Mouse (Mus musculus) 3T3-L1 (cell line): ENCODE measurements at regions not wholly inside any gene's neighbourhood (a gene's known extent, or its start where the extent isn't known, plus 50 kb on each side); places are given as distances from the start of the nearest gene placed in this dataset.
A peak's percentile ranks its signal among the peaks of the same experiment; 100 is the strongest.

Source experiments
- DNase-seq: peaks from one replicate; pipeline ENCODE4 v3.0.0-alpha.2; 2015; ENCODE audit warnings: low read depth, low spot score

DNA sequence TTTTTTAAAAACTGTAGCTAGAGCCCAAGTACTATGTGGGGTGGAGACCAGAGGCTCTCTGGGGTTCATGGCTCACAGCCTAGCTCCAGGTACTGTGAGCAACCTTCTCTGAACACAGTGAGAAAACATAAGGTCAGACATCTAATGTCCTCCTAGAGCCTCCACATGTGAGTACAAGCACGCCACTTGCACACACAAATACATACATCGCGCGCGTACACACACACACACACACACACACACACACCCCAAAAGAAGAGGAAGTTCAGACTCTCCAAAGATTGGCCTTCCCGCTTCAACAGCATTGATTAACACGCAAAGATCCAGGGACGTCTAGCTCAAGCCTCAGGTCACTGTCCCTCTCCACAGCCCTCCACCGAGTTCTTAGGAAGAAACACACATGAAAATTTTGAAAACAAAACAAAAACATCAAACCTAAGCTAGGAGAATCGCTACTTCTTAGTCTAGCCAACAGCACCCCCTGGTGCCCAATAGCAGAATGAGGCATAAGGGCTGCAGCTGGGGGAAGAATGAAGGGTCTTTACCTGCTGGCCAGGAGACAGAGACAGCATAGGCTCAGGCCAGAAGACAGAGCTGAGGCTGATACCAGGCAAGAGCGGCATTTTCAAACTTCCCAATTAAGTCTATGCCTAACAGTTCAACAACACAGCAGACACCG, 90.7 kb upstream of the Usp24 start:
- peak; percentile 73 for DNase-seq

DNA sequence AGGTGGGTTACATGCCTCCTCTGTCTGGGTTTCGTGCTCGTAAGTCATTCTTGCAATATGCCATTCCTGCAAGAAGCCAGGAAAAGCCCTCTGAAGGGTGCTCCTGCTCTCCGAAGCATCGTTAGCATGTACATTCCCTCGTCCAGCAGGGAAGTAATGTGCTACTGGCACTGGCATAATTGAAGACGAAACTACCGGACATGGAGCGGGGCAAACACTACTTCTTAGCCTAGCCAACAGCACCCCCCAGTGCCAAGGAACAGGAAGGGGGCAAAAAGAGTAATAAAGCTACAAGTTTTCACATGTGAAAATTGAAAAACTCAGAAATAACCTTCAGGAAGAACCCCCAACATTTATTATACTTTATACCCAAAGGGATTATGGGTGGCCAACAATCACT, 88.6 kb upstream of the Usp24 start:
- peak; percentile 41 for DNase-seq

DNA sequence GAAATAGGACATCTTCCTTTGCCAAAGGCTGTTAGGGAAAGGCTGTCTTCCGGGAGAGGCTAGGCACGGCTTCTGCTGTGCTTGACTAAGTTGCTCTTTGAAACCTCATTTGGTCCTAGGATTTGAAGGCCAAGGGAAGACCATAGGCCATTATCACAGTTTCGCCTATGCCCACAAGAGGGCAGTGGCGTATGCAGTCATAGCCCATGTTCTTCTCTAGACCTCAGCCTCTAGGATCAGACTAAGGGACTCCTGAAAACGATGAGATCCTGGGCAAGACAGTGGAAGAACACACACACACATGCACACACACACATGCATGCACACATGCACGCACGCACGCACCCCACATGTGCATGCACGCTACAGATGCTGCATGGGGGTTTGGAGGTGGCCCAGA, 87.5 kb upstream of the Usp24 start:
- peak; percentile 83 for DNase-seq

DNA sequence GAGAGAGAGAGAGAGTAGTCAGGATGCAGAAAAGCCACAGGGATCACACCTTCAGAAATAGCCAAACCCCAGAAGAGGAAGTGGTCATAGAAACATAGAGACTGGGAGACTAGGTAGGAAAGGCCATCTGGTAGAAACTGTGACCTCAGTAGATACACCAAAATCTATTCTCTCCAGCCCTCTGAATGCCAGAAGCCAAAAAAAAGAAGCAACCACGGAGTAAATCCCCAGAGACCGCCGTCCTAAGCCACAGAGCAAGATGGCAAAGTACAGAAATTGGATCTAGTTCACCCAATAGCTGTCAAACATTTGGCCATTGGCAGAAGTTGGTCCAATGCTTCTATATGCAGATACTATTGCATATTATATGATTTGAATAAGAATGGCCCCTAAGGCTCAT, 86.5 kb upstream of the Usp24 start:
- DNase-seq, result no peak

DNA sequence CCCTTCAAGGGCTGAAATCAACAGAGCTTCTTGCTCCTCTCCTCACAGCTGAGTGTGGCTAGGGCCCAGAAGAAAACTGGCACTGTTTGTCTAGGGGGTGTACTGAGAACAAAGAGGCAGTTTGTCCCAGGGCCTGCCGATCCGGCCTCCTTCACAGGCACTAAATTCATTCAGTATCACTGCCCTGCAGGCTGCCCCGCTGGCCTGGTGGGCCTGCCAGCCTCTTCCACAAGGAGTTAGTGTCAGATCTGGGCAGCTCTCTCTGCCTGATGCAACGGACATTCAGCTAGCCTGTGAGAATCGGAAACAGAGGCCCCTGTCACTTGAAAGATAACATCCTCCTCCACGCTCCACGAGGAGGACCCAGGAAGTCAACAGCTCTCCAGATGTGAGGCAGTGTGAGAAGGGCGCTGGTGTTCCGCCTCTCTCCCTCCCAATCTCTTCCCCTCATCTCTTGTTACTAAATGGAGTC, 83.5 kb upstream of the Usp24 start:
- DNase-seq, result no peak

DNA sequence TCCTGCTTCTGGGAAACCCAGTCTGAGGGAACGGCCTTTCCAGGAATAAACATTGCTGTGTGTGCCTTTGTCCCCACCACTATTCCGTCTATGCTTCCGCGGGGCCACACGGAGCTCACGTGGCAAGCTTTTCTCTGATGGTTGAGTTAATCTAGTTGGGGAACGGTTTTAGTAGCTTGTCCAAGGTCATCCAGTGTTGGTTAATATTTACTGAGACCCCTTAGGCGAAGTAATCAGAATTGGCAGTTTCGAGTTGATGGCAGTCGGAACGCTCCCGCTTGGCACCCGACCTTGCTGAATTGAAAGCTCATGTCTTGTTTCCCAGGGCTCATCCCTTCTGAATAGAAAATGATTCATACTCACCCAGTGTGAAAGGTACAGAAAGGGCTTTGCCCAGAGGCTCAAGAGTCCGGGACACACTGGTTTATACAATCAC, 71.6 kb upstream of the Usp24 start:
- no peak for DNase-seq

DNA sequence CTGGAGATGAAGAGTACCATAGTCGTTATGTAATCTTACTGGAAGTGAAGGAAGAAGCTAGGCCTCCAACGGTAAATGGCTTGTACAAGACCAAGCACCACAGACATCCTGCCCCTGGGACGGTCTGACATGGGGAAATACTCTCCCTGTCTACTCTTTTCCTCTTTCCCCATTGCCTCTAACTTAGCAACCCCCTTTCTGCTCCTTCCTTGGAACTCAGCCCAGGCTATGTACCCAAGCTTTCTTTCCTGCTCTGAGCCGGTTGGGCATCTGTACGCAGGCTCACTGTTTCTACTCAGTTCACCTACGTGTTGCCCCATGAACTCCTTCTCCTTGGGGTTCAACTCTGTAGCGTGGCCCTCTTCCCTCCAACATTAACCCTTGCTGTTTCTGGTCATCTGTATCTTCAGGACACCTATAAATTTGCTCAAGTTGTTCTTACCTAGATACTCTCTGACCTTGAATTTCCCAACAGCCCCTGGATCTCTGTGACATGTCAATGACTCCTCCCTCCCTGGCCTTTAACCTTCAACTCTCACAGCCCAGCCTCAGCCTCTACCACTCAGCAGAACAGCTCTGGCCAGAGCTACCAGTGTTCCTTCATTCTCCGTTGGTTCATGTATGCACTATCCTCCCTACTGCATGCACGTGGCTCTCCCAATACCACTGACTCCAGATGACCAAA, 71.0 kb upstream of the Usp24 start:
- no peak for DNase-seq

DNA sequence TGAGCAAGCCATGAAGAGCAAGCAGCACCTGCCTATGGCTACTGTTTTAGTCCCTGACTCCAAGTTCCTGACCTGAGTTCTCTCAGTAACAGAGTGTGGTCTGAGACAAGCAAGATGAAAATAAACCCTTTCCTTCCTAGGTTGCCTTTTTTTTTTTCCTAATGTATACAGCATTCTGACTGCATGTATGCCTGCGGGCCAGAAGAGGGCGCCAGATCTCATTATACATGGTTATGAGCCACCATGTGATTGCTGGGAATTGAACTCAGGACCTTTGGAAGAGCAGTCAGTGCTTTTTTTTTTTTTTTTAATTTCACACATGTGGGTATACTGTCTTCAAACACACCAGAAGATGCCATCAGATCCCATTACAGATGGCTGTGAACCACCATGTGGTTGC, 69.3 kb upstream of the Usp24 start:
- DNase-seq, result no peak

DNA sequence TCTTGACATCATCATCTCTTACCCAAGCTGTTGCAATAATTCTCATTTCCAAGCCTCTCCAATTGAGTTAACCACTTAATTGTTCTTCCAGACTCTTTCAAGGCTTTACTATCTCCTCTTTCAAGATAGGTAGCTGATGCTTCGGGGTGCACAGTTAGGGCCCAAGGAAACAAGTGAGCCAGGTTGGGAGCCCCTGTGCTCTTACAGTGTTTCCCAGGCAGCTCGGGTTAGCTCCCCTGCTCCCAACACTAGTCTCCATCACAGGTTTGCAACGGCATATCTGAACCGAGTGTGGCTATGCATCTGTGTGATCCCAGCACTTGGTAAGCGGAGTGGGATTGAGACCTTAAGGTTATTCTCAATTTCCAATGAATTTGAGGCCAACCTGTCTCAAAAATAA, 68.6 kb upstream of the Usp24 start:
- DNase-seq, result no peak

DNA sequence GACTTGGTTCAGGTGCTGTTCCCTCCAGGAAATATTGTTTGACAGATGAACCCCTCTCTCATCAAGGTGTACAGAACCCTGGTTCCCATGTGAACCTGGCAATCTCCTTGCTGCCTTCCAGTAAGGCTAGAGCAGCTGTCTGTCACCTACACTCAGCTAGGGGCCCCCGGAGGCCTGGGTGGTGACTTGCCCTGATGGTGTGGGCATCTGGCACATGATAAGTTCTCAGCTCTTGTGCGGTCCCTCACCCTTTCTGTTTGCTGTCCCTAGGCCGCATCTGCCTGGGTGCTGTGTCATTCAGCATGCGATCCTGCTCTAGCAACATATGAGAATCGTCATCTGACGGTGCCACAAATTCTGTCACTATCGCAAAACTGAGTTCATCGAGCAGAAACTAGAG, 67.7 kb upstream of the Usp24 start:
- no peak for DNase-seq

DNA sequence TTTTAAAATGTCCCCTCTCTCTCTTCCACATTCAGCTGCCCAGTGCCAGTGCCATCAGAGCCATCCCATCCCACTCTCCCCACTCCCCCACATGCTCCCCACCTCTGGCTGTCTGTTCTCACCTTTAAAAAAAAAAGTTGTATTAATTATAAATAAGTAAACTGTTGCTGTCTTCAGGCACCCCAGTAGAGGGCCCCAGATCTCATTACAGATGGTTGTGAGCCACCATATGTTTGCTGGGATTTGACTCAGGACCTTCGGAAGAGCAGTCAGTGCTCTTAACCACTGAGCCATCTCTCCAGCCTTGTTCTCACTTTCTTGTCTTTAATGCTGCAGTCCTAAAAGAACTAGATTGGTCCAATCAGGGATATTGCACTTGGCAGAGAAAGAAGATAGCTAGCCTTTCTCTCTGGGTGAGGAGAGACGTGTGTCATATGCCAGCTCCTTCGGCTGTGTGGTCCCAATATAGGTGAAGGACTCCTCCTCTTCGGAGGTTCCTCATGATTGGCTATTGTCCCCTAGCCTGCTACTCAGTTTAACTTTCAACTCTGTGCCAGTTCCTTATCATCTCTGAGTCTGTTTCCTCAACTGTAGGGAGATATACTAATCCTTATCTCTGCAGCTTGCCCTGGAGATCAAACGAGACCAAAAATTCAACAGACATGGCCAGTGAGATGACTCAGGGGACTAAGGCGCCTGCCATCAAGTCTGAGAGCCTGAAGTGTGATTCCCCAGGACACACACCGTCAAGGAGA, 66.8 kb upstream of the Usp24 start:
- no peak for DNase-seq

DNA sequence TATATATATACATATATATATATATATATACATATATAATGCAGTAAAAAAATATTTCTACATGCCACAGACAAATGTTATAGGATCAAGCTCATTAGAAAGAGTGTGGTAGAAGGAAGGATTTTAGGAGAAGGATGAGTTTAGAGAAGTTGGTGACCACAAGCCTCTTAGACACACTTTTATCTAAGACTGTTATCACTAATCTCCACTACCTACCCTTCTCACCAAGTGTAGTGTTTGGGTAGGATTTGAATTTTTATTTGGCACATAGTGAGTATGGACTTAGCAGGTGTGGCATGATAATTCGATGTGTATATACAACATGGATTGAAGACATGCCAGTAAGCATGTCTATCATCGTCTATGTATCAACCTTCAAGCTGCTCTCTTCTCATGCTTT, 66.0 kb upstream of the Usp24 start:
- no peak for DNase-seq

DNA sequence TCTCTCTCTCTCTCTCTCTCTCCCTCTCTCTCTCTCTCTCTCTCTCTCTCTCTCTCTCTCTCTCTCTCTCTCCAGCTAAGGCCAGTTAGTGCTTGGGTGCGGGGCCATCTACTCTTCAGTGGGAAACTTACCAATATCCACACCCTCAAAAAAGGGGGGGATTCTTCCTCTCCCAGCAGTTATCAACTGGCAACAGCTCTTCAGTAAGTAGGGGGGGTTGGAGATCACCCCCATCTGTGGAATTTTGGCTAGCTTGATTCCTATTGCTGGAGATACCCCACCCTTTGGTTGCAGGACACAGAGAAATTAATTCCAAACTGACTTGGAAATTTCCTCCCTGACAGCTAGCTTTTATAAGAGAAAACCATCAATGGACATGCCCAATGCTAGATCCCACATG, 64.6 kb upstream of the Usp24 start:
- DNase-seq, result no peak

DNA sequence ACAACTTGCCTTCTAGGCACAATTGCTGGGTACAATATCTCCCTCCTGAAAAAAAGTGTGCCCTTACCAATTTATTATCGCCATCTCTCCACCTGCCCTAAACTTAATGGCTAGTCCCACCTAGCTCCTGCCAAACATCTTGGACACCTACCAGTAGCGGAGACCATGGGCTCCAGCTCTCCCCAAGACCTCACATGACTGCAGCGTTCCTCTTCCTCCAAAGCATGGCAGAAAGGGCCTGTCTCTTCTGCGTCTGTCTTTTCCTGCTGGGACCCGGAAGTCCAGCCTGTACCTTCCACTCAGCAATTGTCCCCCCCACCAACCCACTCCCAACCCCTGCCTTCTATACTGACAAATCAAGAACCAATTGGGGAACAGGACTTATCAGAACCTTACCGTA, 63.1 kb upstream of the Usp24 start:
- no peak for DNase-seq

DNA sequence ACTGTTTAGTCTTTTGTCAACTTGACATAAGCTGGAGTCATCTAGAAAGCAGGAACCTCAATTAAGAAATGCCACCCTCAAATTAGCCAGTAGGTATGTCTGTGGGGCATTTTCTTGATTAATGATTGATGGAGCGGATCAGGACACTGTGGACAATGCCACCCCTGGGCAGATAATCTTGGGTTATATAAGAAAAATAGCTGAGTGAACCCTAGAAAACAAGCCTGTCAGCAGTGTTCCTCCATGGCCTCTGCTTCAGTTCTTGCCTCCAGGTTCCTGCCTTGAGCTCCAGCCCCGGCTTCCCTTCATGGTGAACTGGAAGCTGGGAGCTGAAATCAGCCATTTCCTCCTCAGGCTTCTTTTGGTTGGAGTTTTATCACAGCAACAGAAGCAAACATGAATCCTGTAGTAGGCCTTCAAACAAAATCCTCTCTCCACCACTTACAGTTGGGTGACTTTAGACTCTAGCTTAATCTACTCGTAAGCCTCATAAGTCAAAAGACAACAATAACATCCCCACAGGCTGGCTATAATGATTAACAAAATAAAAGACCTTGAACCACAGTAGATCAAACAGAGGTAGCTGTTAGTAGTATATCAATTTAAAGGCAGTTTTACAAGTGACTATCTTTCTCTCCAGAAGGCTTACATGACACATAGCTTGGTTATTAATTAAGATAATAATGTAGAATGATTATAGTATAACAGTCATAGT, 61.1 kb upstream of the Usp24 start:
- no peak for DNase-seq

DNA sequence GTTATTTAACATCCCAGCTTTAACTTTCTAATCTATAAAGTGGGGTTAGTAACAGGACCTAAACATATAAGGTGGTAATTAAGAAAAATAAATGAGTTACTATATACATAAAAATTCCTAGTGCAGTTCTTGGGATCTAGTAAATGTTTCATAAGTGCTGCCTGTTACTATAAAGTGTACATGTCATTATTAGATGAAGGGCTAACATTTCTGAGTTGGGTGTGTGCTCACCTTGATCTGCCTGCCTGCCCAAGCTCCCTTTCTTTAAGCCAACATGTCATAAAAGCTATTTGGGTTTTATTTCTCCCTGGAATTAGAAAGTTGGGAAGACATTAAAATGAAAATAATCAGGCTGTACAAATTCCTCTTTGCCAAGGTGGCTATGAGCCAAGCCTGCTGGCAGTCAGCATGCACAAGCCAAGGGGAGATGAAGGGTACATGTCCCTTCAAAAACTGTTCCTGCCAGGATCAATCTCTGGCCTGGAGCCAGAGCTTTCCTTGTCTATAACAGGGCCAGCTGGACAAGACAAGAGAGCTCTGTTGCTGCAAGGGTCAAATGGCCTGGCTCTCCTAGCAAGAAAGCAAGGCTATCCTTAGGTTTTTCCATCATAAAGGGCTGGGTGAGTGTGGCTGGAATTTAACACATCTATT, 59.9 kb upstream of the Usp24 start:
- DNase-seq, result no peak

DNA sequence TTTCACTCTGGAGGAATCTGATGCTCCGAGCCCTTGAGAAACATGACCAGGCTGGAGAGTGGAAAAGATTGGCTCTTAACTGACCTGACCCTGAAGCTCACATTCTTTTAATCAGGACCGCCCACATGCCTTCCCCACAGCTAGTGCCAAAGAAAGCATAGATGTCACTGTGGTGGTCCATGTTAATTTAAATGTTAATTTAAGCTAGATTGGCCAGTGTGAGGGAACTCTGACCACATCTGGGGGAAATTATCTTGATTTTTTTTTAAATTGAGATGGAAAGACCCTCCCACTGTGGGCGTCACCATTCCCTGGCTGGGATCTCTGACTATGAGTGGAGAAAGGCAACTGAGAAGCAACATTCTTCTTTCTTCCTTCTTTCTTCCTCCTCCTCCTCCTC, 54.6 kb upstream of the Usp24 start:
- no peak for DNase-seq

DNA sequence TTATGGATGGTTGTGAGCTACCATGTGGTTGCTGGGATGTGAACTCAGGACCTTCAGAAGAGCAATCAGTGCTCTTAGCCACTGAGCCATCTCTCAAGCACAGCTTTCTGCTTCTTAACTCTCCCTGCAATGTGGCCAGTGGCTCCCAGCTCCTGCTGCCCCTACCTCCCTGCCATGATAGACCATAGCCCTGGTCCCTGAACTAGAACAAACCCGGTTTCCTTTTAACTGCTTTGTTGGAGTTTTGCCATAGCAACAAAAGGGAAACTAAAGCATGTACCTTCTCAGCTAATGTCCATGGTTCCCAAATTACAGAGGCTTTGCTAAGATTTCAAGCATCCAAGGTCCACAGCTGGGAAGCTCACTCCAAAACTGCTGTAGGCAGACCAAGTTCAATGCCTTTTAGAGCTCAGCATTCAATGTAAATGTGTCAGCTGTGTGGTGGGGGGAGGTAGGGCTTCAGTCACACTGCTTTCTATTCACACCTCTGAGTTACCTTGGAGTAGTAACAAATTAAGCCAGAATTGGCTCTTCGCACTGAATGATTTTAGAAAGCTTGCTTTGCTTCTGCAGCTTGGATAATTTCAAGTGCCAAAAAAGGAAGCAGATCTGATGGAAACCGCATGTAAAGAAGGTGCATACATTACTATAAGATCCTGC, 54.0 kb upstream of the Usp24 start:
- DNase-seq, result no peak

DNA sequence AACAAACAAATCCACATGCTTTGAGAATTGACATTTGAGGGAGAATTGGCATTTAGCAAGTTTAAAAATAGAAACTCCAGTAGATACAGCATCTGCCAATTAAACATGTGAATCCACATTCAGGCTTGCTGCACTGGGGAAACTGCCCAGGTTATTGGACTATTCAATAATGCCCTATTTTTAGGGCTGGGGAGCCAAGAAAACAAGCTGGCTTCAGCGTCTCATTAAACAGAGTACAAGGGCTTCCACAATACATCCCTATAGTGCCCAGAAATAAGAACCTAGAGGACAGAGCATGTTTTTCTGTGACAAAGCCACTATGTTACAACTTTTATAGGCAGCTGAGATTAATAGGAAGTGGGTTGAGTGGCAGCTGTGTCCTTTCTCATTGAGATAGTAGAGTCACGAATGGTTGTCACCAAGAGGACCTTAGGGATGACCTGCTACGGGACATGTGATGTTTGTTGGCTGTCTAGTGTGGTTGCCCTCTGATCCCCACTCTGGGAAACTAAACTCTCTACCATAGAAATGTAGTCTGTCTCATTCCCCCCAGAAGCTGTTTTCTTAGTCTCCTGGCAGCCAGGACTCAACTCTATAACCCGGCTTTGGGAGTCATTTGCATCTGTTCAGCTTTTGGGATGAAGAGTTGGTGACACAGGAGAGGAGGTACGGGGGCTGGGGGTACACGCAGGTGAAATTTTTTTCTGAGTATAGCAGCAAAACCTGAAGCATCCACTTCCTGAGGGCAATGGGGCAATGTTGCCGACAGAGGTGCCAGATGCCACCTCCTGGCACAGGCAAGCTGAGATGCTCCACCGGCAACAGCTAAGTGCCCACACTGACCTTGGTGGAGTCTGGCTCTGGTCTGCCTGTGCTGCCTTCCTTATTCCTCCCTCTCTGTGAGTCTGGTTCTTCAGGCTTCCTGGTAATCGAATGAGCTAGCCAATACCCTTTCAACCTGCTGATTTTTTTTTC, 53.0 kb upstream of the Usp24 start:
- no peak for DNase-seq
